Mouse (Mus musculus): ENCODE results near the gene Slc35a1. TPM values are rescaled to one million over a fixed set of nuclear protein-coding genes. Genes with fewer than 3 reads are reported as not detected.
"Not testable (repeated sequence)": the region's sequence is repeated elsewhere in the genome, so short reads cannot be mapped to it uniquely, and the experiment has no call there.

Slc35a1 gene
- 54.8 and 55.3 TPM in 2 replicates for polyA plus RNA-seq (2015; fragmentation: Nextera tagmentation; extraction: Ambion mirVana)

GRCm38 (mm10) chr4:34686874-34687567 lies at the start of gene Slc35a1:
Slc35a1 (minus strand) TSS chr4:34687438.
- peaks cover 10% of the 10 kb centered on the region for H3K4me1 ChIP-seq (replicated peaks; ENCODE audit: control insufficient read depth, insufficient read depth, low read length)
- H3K4me3 ChIP-seq (replicated peaks; ENCODE audit: low read length) = peak within 1 kb of the TSS; percentile 94
- peak within 1 kb of the TSS; percentile 93 for H3K27ac ChIP-seq (ENCODE audit: low read length)
- peak within 1 kb of the TSS; percentile 56 for H3K4me2 ChIP-seq (ENCODE audit: low read length)
- WGBS = 0% methylated on average over 64 of the region's 65 CpGs
- H3K9me3 ChIP-seq (ENCODE audit: control insufficient read depth, low read length) = no peaks in the 10 kb centered on the region
- peak within 1 kb of the TSS; percentile 98 for H3K9ac ChIP-seq (replicated peaks; ENCODE audit: low read depth, low read length)
- H3K36me3 ChIP-seq (ENCODE audit: control insufficient read depth, insufficient read depth) = peaks cover 2% of the 10 kb centered on the region; the same call in 1 of the 2 replicates
- H3K27me3 ChIP-seq (replicated peaks; ENCODE audit: control insufficient read depth, insufficient read depth, low read length) = no peaks in the 10 kb centered on the region
- ATAC-seq = peak; percentile 99

DNA sequence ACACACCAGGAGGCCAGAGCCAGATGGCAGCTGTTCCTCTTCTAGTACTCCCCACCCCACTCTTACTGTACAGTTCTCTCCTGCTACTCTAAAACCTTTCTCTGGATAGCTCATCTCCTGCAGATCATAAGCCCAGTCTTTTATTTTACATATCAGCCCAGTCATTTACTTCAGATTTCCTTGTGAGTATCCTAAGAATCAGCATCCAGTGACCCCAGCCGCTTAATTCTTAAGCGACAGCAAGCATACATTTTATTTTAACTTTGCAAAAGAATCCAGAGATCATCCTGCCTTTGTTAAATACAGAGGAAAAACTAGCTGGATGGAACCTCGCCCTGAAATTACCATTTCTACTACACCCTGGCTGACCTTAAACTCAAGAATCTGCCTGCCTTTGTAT lies 47.2 kb upstream of the Slc35a1 start:
- Histone ChIP-seq H3K4me3 (replicated peaks; ENCODE audit: low read length) (no peak overlapping the region), H3K4me1 (replicated peaks; ENCODE audit: control insufficient read depth, insufficient read depth, low read length) (peaks cover 6% of the 10 kb centered on the region; the same call in 1 of the 2 replicates), H3K4me2 (ENCODE audit: low read length) (no peak overlapping the region), H3K36me3 (ENCODE audit: control insufficient read depth, insufficient read depth) (no peaks in the 10 kb centered on the region), H3K9me3 (ENCODE audit: control insufficient read depth, low read length) (no peaks in the 10 kb centered on the region), H3K27me3 (replicated peaks; ENCODE audit: control insufficient read depth, insufficient read depth, low read length) (0 out of 2 replicates have a peak, but pooled peaks cover 1% of the 10 kb centered on the region), H3K9ac (replicated peaks; ENCODE audit: low read depth, low read length) (no peak overlapping the region), H3K27ac (ENCODE audit: low read length) (no peak overlapping the region)
- ATAC-seq = no peak
- WGBS = 84% methylated on average over 3 of the region's 3 CpGs

- H3K9me3 ChIP-seq (ENCODE audit: control insufficient read depth, low read length); H3K36me3 ChIP-seq (ENCODE audit: control insufficient read depth, insufficient read depth); H3K4me2 ChIP-seq (ENCODE audit: low read length); H3K27me3 ChIP-seq (replicated peaks; ENCODE audit: control insufficient read depth, insufficient read depth, low read length); H3K27ac ChIP-seq (ENCODE audit: low read length); H3K4me3 ChIP-seq (replicated peaks; ENCODE audit: low read length); H3K9ac ChIP-seq (replicated peaks; ENCODE audit: low read depth, low read length); H3K4me1 ChIP-seq (replicated peaks; ENCODE audit: control insufficient read depth, insufficient read depth, low read length); ATAC-seq: not testable (repeated sequence)
- 33% methylated on average over 2 of the region's 2 CpGs for WGBS
These were observed 46.2 kb upstream of the Slc35a1 start for GRCm38 (mm10) chr4:34733415-34733814.

GRCm38 (mm10) chr4:34729851-34730341 lies 42.7 kb upstream of the Slc35a1 start, which contains the start of gene Cfap206:
Cfap206 (minus strand) TSS chr4:34730206.
- no peaks in the 10 kb centered on the region for H3K36me3 ChIP-seq (ENCODE audit: control insufficient read depth, insufficient read depth)
- H3K9me3 ChIP-seq (ENCODE audit: control insufficient read depth, low read length) = no peaks in the 10 kb centered on the region
- peak within 1 kb of the TSS; percentile 45; the same call in 1 of the 2 replicates for H3K9ac ChIP-seq (replicated peaks; ENCODE audit: low read depth, low read length)
- WGBS = under 1% methylated on average over 35 of the region's 38 CpGs
- peak within 1 kb of the TSS; percentile 83 for H3K4me2 ChIP-seq (ENCODE audit: low read length)
- peak within 1 kb of the TSS; percentile 51 for H3K4me3 ChIP-seq (replicated peaks; ENCODE audit: low read length)
- peaks cover 6% of the 10 kb centered on the region; the same call in 1 of the 2 replicates for H3K4me1 ChIP-seq (replicated peaks; ENCODE audit: control insufficient read depth, insufficient read depth, low read length)
- 0 out of 2 replicates have a peak, but pooled peaks cover 2% of the 10 kb centered on the region for H3K27me3 ChIP-seq (replicated peaks; ENCODE audit: control insufficient read depth, insufficient read depth, low read length)
- no peak within 1 kb of the TSS for H3K27ac ChIP-seq (ENCODE audit: low read length)
- ATAC-seq = peak; percentile 97

DNA sequence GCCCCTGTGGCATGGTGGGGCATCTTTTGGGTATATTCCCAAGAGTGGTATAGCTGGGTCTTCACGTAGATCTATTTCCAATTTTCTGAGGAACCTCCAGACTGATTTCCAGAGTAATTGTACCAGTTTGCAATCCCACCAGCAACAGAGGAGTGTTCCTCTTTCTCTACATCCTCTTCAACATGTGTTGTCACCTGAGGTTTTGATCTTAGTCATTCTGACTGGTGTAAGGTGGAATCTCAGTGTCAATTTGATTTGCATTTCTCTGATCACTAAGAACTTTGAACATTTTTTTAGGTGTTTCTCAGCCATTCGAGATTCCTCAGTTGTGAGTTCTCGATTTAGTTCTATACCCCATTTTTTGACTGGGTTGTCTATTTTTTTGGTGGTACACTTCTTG lies 38.5 kb upstream of the Slc35a1 start:
- WGBS = 94% methylated on average over 3 of the region's 3 CpGs
- not testable (repeated sequence) for H3K27me3 ChIP-seq (replicated peaks; ENCODE audit: control insufficient read depth, insufficient read depth, low read length); H3K4me1 ChIP-seq (replicated peaks; ENCODE audit: control insufficient read depth, insufficient read depth, low read length); H3K9ac ChIP-seq (replicated peaks; ENCODE audit: low read depth, low read length); H3K27ac ChIP-seq (ENCODE audit: low read length); ATAC-seq; H3K4me2 ChIP-seq (ENCODE audit: low read length); H3K4me3 ChIP-seq (replicated peaks; ENCODE audit: low read length); H3K9me3 ChIP-seq (ENCODE audit: control insufficient read depth, low read length); H3K36me3 ChIP-seq (ENCODE audit: control insufficient read depth, insufficient read depth)

DNA sequence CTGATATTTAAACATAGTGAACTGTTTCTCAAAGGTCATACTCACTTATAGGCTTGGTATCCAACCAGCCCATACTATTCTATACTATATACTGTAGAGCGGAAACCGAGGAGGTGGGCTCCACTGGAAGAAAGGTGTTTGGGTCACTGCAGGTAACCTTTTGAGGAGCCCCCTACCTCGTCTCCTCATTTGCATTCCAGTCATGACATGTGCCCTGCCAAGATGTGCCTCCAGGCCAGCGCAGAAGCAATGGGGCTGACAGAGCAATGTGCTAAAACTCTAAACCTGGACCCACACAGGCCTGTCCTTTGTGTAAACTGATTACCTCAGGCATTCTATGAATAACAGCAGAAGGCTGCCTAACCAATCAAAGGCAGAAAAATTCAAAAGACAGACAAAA lies 37.1 kb upstream of the Slc35a1 start:
- ATAC-seq = no peak
- WGBS = 56% methylated on average over 4 of the region's 4 CpGs
- Histone ChIP-seq H3K4me1 (replicated peaks; ENCODE audit: control insufficient read depth, insufficient read depth, low read length) (no peaks in the 10 kb centered on the region), H3K36me3 (ENCODE audit: control insufficient read depth, insufficient read depth) (no peaks in the 10 kb centered on the region), H3K27ac (ENCODE audit: low read length) (no peak overlapping the region), H3K9ac (replicated peaks; ENCODE audit: low read depth, low read length) (no peak overlapping the region), H3K27me3 (replicated peaks; ENCODE audit: control insufficient read depth, insufficient read depth, low read length) (no peaks in the 10 kb centered on the region), H3K4me3 (replicated peaks; ENCODE audit: low read length) (no peak overlapping the region), H3K9me3 (ENCODE audit: control insufficient read depth, low read length) (0 out of 2 replicates have a peak, but pooled peaks cover 2% of the 10 kb centered on the region), H3K4me2 (ENCODE audit: low read length) (no peak overlapping the region)

DNA sequence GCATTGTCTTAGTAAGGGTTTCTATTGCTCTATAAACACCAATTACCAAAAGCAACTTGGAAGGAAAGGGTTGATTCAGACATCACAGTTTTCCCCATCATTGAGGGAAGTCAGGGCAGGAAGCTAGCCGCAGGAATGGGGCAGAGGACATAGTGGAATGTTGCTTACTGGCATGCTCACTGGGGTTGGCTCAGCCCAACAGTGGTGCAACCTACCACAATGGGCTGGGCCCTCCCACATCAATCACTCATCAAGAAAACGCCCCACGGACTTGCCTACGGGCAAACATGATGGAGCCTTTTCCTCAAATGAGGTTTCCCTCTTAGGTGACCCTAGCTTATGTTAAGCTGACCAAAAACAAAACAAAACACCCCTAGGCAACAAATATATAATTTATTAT lies 35.9 kb upstream of the Slc35a1 start:
- ATAC-seq = no peak
- 0 out of 2 replicates have a peak, but pooled peaks cover 2% of the 10 kb centered on the region for H3K9me3 ChIP-seq (ENCODE audit: control insufficient read depth, low read length)
- H3K36me3 ChIP-seq (ENCODE audit: control insufficient read depth, insufficient read depth) = no peaks in the 10 kb centered on the region
- no peak overlapping the region for H3K9ac ChIP-seq (replicated peaks; ENCODE audit: low read depth, low read length)
- no peaks in the 10 kb centered on the region for H3K27me3 ChIP-seq (replicated peaks; ENCODE audit: control insufficient read depth, insufficient read depth, low read length)
- H3K4me1 ChIP-seq (replicated peaks; ENCODE audit: control insufficient read depth, insufficient read depth, low read length) = no peaks in the 10 kb centered on the region
- WGBS = 74% methylated on average over 4 of the region's 4 CpGs
- H3K4me3 ChIP-seq (replicated peaks; ENCODE audit: low read length) = no peak overlapping the region
- H3K27ac ChIP-seq (ENCODE audit: low read length) = no peak overlapping the region
- no peak overlapping the region for H3K4me2 ChIP-seq (ENCODE audit: low read length)

DNA sequence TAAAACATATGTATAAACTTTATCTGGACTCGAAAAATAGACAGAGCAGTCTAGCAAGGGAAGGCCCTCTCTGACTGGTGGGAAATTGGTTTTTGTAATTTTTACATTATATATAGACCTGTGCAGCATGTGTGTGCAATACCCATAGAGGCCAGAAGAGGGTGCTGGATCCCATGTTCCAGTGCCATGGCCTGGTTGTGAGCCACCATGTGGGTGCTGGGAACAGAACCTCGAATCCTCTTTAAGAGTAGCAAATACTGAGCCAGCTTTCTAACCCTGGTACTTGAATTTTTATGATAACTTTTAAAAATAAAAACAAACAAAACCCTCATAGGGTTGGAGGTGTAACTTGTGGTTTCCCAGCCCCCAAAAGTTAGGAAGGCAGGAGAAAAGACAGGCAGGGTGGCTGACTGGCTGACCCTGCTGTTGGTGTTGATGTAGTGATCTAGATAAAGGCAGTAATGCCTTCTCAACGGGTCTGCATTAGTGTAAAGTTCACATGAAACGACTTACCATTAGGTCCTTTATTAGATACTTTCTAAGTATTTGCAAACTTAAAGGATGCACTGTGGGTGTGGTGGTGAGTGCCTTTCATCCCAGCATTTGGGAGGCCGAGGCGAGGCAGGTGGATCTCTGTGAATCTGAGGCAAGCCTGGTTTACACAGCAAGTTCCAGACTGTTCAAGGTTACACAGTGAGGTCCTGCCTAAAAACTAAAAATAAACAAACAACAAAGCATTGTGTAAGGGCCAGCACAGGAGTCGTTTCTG lies 33.1 kb upstream of the Slc35a1 start:
- H3K4me1 ChIP-seq (replicated peaks; ENCODE audit: control insufficient read depth, insufficient read depth, low read length) = no peaks in the 10 kb centered on the region
- H3K9me3 ChIP-seq (ENCODE audit: control insufficient read depth, low read length) = 0 out of 2 replicates have a peak, but pooled peaks cover 2% of the 10 kb centered on the region
- H3K9ac ChIP-seq (replicated peaks; ENCODE audit: low read depth, low read length) = no peak overlapping the region
- H3K4me2 ChIP-seq (ENCODE audit: low read length) = no peak overlapping the region
- H3K36me3 ChIP-seq (ENCODE audit: control insufficient read depth, insufficient read depth) = no peaks in the 10 kb centered on the region
- no peak overlapping the region for H3K4me3 ChIP-seq (replicated peaks; ENCODE audit: low read length)
- WGBS = 92% methylated on average over 7 of the region's 7 CpGs
- H3K27me3 ChIP-seq (replicated peaks; ENCODE audit: control insufficient read depth, insufficient read depth, low read length) = no peaks in the 10 kb centered on the region
- no peak for ATAC-seq
- no peak overlapping the region for H3K27ac ChIP-seq (ENCODE audit: low read length)

- no peak for ATAC-seq
- Histone ChIP-seq H3K4me3 (replicated peaks; ENCODE audit: low read length) (no peak overlapping the region), H3K27ac (ENCODE audit: low read length) (no peak overlapping the region), H3K9me3 (ENCODE audit: control insufficient read depth, low read length) (0 out of 2 replicates have a peak, but pooled peaks cover 2% of the 10 kb centered on the region), H3K27me3 (replicated peaks; ENCODE audit: control insufficient read depth, insufficient read depth, low read length) (no peaks in the 10 kb centered on the region), H3K36me3 (ENCODE audit: control insufficient read depth, insufficient read depth) (no peaks in the 10 kb centered on the region), H3K4me2 (ENCODE audit: low read length) (no peak overlapping the region), H3K4me1 (replicated peaks; ENCODE audit: control insufficient read depth, insufficient read depth, low read length) (no peaks in the 10 kb centered on the region), H3K9ac (replicated peaks; ENCODE audit: low read depth, low read length) (no peak overlapping the region)
- 96% methylated on average over 12 of the region's 12 CpGs for WGBS
These were observed 32.2 kb upstream of the Slc35a1 start for GRCm38 (mm10) chr4:34719421-34719820.

All from forebrain, embryonic 16.5 days (tissue).